Mouse (Mus musculus) ES-Bruce4 (cell line): ENCODE data around the gene Dock9.

Experiments used
- CTCF ChIP-seq: IDR thresholded peaks from one replicate; pipeline ENCODE4 v1.8.1; 2011; ENCODE audit warnings: low read depth, low read length
- EP300 ChIP-seq: IDR thresholded peaks from 2 replicates; pipeline ENCODE4 v1.6.1; 2011; ENCODE audit warnings: low read depth, low read length; ENCODE audit not compliant: insufficient read depth
- POLR2A ChIP-seq: IDR thresholded peaks from one replicate; pipeline ENCODE4 v1.8.1; 2011; ENCODE audit warnings: low read length; ENCODE audit not compliant: insufficient read depth

DNA sequence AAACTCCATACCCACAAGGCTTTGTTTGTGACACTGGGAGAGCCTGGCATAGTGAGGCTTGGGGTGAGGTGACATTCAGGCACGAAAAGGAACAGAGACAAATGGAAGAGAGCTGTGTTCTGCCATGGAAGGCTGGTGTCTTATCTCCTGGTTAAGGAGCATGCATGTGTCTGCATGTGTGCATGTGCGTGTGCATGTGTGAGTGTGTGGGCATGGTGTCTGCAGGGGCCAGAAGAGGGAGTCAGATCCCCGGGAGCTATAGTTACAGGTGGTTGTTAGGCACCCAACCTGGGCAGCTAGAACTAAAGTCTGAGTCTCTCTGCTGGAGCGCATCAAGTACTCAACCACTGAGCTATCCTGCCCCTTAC, 83.8 kb downstream of the Dock9 start:
- TF ChIP-seq CTCF: no peak
- TF ChIP-seq POLR2A: no peak
- TF ChIP-seq EP300: no peak
